Mouse (Mus musculus) heart, adult 11 months (tissue): ENCODE results near the gene Il31ra.

Experiments
- DNase-seq: peaks from one replicate; pipeline ENCODE4 v3.0.0; 2022

The Il31ra gene

GRCm38 (mm10) chr13:112507691-112508090 is 86.5 kb downstream of the Il31ra start:
- peak; percentile 75 for DNase-seq

- DNase-seq = peak; percentile 93
These were observed 87.4 kb downstream of the Il31ra start for GRCm38 (mm10) chr13:112506766-112507165.

- DNase-seq = peak; percentile 63
These were observed 88.7 kb downstream of the Il31ra start for GRCm38 (mm10) chr13:112505436-112505835.

- DNase-seq = peak; percentile 80
These were observed 90.3 kb downstream of the Il31ra start for GRCm38 (mm10) chr13:112503846-112504245.

- DNase-seq = no peak
These were observed 93.7 kb downstream of the Il31ra start for GRCm38 (mm10) chr13:112500466-112500865.

- peak; percentile 24 for DNase-seq
These were observed 94.1 kb downstream of the Il31ra start for GRCm38 (mm10) chr13:112500027-112500426.

GRCm38 (mm10) chr13:112494590-112494989 is 99.6 kb downstream of the Il31ra start:
- DNase-seq = peak; percentile 84

- peak; percentile 29 for DNase-seq
These were observed 101.9 kb downstream of the Il31ra start for GRCm38 (mm10) chr13:112492285-112492678.

- peak; percentile 56 for DNase-seq
These were observed 102.4 kb downstream of the Il31ra start for GRCm38 (mm10) chr13:112491636-112492284.

GRCm38 (mm10) chr13:112490036-112490435 is 104.1 kb downstream of the Il31ra start:
- DNase-seq = peak; percentile 36

GRCm38 (mm10) chr13:112486676-112487075 is 107.5 kb downstream of the Il31ra start:
- DNase-seq = peak; percentile 64

- DNase-seq = peak; percentile 72
These were observed 107.9 kb downstream of the Il31ra start for GRCm38 (mm10) chr13:112486236-112486635.

- DNase-seq = peak; percentile 85
These were observed 111.1 kb downstream of the Il31ra start for GRCm38 (mm10) chr13:112483015-112483414.

GRCm38 (mm10) chr13:112482525-112482924 is 111.6 kb downstream of the Il31ra start:
- peak; percentile 61 for DNase-seq

GRCm38 (mm10) chr13:112479926-112480325 is 114.2 kb downstream of the Il31ra start:
- peak; percentile 84 for DNase-seq

- peak; percentile 62 for DNase-seq
These were observed 115.1 kb downstream of the Il31ra start for GRCm38 (mm10) chr13:112479032-112479431.

- peak; percentile 76 for DNase-seq
These were observed 120.1 kb downstream of the Il31ra start for GRCm38 (mm10) chr13:112473757-112474755.

GRCm38 (mm10) chr13:112472401-112473023 is 121.6 kb downstream of the Il31ra start:
- no peak for DNase-seq

GRCm38 (mm10) chr13:112471201-112471600 is 123.0 kb downstream of the Il31ra start:
- peak; percentile 65 for DNase-seq
